Mouse (Mus musculus) liver, embryonic 15.5 days (tissue): ENCODE measurements around the gene Kcp. TPM values are rescaled to one million over a fixed set of nuclear protein-coding genes. Genes with fewer than 3 reads are reported as not detected.

Experiments
- ATAC-seq: fragments of 200-750 bp; cut with Nextera tagmentation; 2 replicates; pipeline ENCODE4 v1.8.0; 2017; ENCODE audit warnings: moderate number of reproducible peaks, mild to moderate bottlenecking, moderate library complexity; ENCODE audit not compliant: insufficient read depth
- H3K27ac ChIP-seq: fragments of 300-500 bp; sonication (generic); replicated peaks from 2 replicates; pipeline ENCODE4 v1.5.1; 2015; ENCODE audit warnings: mild to moderate bottlenecking, inconsistent platforms
- H3K27me3 ChIP-seq: fragments of 300-500 bp; sonication (generic); 2 replicates; pipeline ENCODE4 v1.6.1; 2015; ENCODE audit warnings: mild to moderate bottlenecking, inconsistent platforms
- H3K36me3 ChIP-seq: fragments of 300-500 bp; sonication (generic); replicated peaks from 2 replicates; pipeline ENCODE4 v1.6.1; 2015; ENCODE audit warnings: moderate library complexity, mild to moderate bottlenecking, inconsistent platforms
- H3K4me1 ChIP-seq: fragments of 300-500 bp; sonication (generic); replicated peaks from 2 replicates; pipeline ENCODE4 v1.6.1; 2015; ENCODE audit warnings: inconsistent platforms
- H3K4me2 ChIP-seq: fragments of 300-500 bp; sonication (generic); 2 replicates; pipeline ENCODE4 v1.6.1; 2015; ENCODE audit warnings: moderate library complexity, mild to moderate bottlenecking, inconsistent platforms
- H3K4me3 ChIP-seq: fragments of 300-500 bp; sonication (generic); replicated peaks from 2 replicates; pipeline ENCODE4 v1.5.1; 2015; ENCODE audit warnings: mild to moderate bottlenecking, inconsistent platforms
- H3K9ac ChIP-seq: fragments of 300-500 bp; sonication (generic); 2 replicates; pipeline ENCODE4 v1.6.1; 2015; ENCODE audit warnings: moderate library complexity, mild to moderate bottlenecking, inconsistent platforms
- H3K9me3 ChIP-seq: fragments of 300-500 bp; sonication (generic); replicated peaks from 2 replicates; pipeline ENCODE4 v1.6.1; 2016; ENCODE audit warnings: inconsistent platforms
- WGBS: fragments of 180-500 bp; shearing (Covaris S2); methylation state at CpG from one replicate; pipeline ENCODE4 v1.1.7; 2015; ENCODE audit warnings: mixed read lengths; ENCODE audit not compliant: insufficient replicate concordance; 5-methylcytosine and 5-hydroxymethylcytosine counted together
- polyA plus RNA-seq: library from polyadenylated mRNA; unstranded; fragments of >200 nt; fragmentation: Nextera tagmentation; extraction: Ambion mirVana; gene quantifications from 2 replicates; pipeline ENCODE4 v1.2.1, GENCODE M21; 2015

Kcp gene
- polyA plus RNA-seq, result 1.6 and 2.9 TPM in 2 replicates

- Histone ChIP-seq H3K9me3 (no peaks in the 10 kb centered on the region), H3K27ac (no peak within 1 kb of the TSS), H3K36me3 (no peaks in the 10 kb centered on the region), H3K4me3 (peak within 1 kb of the TSS; percentile 45), H3K4me2 (peak within 1 kb of the TSS; percentile 63), H3K9ac (no peak within 1 kb of the TSS), H3K27me3 (peaks cover 53% of the 10 kb centered on the region), H3K4me1 (peaks cover 11% of the 10 kb centered on the region)
- 0 out of 2 replicates have a peak, but pooled peaks have one; percentile 18 for ATAC-seq
- under 1% methylated on average over 47 of the region's 47 CpGs for WGBS
Measured at GRCm38 (mm10) chr6:29507447-29508309, at the start of gene Kcp. TSS of gene Kcp (minus strand) at chr6:29507952.

DNA sequence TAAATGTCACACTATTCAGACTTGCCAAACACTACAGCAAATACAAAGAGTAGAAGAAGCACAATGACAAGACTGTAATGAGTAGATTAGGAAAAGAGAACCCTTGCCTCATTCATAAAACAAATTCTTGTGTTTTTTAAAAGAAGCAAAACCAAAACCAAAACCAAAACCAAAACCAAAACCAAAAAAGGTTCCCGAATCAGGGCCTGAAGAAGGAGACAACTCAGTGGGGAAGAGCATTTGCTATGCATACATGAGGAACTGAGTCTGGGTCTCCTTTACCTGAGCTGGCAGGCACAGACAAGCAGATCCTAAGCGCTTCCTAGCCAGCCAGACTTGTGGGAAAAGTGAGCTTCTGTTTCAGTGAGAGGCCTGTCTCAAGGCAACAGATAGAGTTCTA, 49.4 kb upstream of the Kcp start:
- H3K9ac ChIP-seq, result no peak overlapping the region
- no peak overlapping the region for H3K27ac ChIP-seq
- no peaks in the 10 kb centered on the region for H3K27me3 ChIP-seq
- no peaks in the 10 kb centered on the region for H3K4me1 ChIP-seq
- WGBS, result 69% methylated on average over 2 of the region's 2 CpGs
- ATAC-seq, result no peak
- no peak overlapping the region for H3K4me3 ChIP-seq
- H3K9me3 ChIP-seq, result no peaks in the 10 kb centered on the region
- H3K4me2 ChIP-seq, result no peak overlapping the region
- H3K36me3 ChIP-seq, result peaks cover 86% of the 10 kb centered on the region

GRCm38 (mm10) chr6:29552526-29552925, 44.8 kb upstream of the Kcp start:
- 84% methylated on average over 2 of the region's 2 CpGs for WGBS
- H3K4me1 ChIP-seq, result no peaks in the 10 kb centered on the region
- no peak overlapping the region for H3K4me2 ChIP-seq
- H3K36me3 ChIP-seq, result peaks cover 85% of the 10 kb centered on the region
- no peak overlapping the region for H3K4me3 ChIP-seq
- H3K9ac ChIP-seq, result no peak overlapping the region
- H3K9me3 ChIP-seq, result no peaks in the 10 kb centered on the region
- no peaks in the 10 kb centered on the region for H3K27me3 ChIP-seq
- ATAC-seq, result no peak
- H3K27ac ChIP-seq, result no peak overlapping the region

DNA sequence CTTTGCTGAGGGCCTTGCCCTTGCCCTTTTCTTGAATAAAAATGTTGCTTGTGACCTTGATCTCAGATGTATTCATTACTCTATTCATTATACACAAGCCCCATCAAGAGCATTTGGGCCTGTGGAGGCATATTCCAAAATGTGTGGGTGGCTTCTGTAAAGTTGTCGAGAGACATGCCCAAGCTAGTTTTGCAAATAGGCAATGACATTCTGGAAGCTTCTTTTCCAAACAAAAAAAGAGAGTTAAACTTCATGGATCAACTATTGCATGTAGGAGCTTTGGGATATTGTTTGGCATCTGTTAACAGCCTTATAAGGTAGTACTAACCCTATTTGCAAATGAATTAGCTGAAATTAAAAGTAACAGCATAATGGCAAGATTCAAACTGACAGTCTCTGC, 40.3 kb upstream of the Kcp start:
- Histone ChIP-seq H3K9me3 (no peaks in the 10 kb centered on the region), H3K4me2 (no peak overlapping the region), H3K9ac (no peak overlapping the region), H3K27me3 (no peaks in the 10 kb centered on the region), H3K4me1 (no peaks in the 10 kb centered on the region), H3K27ac (no peak overlapping the region), H3K4me3 (no peak overlapping the region), H3K36me3 (peaks cover 89% of the 10 kb centered on the region)
- WGBS, result 92% methylated on average over 1 of the region's 1 CpGs
- no peak for ATAC-seq

- Histone ChIP-seq H3K9ac (no peak overlapping the region), H3K36me3 (peaks cover 89% of the 10 kb centered on the region), H3K4me3 (no peak overlapping the region), H3K4me2 (no peak overlapping the region), H3K4me1 (no peaks in the 10 kb centered on the region), H3K27me3 (no peaks in the 10 kb centered on the region), H3K27ac (no peak overlapping the region), H3K9me3 (no peaks in the 10 kb centered on the region)
- ATAC-seq, result no peak
Measured at GRCm38 (mm10) chr6:29547582-29547981, 39.8 kb upstream of the Kcp start.

- ATAC-seq, result no peak
- peaks cover 87% of the 10 kb centered on the region for H3K36me3 ChIP-seq
Measured at GRCm38 (mm10) chr6:29545611-29546010, 37.9 kb upstream of the Kcp start.

GRCm38 (mm10) chr6:29540956-29541355, 33.2 kb upstream of the Kcp start:
- peaks cover 58% of the 10 kb centered on the region for H3K36me3 ChIP-seq
- no peaks in the 10 kb centered on the region for H3K4me1 ChIP-seq
- no peak overlapping the region for H3K9ac ChIP-seq
- no peak overlapping the region for H3K4me3 ChIP-seq
- no peak for ATAC-seq
- no peaks in the 10 kb centered on the region for H3K9me3 ChIP-seq
- no peak overlapping the region for H3K4me2 ChIP-seq
- no peaks in the 10 kb centered on the region for H3K27me3 ChIP-seq
- no peak overlapping the region for H3K27ac ChIP-seq
- 85% methylated on average over 1 of the region's 1 CpGs for WGBS

More at GRCm38 (mm10) chr6:29545611-29546010, 37.9 kb upstream of the Kcp start:
- no peak overlapping the region for H3K4me2 ChIP-seq
- no peaks in the 10 kb centered on the region for H3K4me1 ChIP-seq
- H3K9ac ChIP-seq, result no peak overlapping the region
- no peaks in the 10 kb centered on the region for H3K27me3 ChIP-seq
- H3K4me3 ChIP-seq, result no peak overlapping the region
- H3K27ac ChIP-seq, result no peak overlapping the region
- WGBS, result 78% methylated on average over 2 of the region's 2 CpGs
- H3K9me3 ChIP-seq, result no peaks in the 10 kb centered on the region

DNA sequence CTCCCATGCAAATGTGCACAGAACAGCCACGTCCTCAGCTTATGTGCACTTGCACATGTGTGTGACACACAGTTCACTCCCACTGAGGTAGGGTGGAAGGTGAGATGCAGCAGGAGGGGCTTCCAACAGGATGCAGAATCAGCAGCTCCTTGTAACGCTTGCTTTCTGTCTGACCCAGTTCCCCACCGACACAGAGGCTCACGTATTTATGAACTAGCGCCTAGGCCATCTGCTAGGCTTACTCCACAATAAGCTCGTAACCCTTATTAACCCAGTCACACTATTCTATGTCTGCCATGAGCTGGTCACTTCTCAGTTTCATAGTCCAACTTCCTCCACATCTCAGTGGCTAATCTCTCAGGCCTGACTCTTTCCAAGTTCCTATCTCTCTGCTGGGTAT, 32.5 kb upstream of the Kcp start:
- no peaks in the 10 kb centered on the region for H3K27me3 ChIP-seq
- WGBS, result 76% methylated on average over 6 of the region's 6 CpGs
- no peak overlapping the region for H3K4me3 ChIP-seq
- ATAC-seq, result no peak
- H3K9me3 ChIP-seq, result no peaks in the 10 kb centered on the region
- H3K36me3 ChIP-seq, result peaks cover 53% of the 10 kb centered on the region
- H3K9ac ChIP-seq, result no peak overlapping the region
- no peak overlapping the region for H3K4me2 ChIP-seq
- no peak overlapping the region for H3K27ac ChIP-seq
- no peaks in the 10 kb centered on the region for H3K4me1 ChIP-seq

DNA sequence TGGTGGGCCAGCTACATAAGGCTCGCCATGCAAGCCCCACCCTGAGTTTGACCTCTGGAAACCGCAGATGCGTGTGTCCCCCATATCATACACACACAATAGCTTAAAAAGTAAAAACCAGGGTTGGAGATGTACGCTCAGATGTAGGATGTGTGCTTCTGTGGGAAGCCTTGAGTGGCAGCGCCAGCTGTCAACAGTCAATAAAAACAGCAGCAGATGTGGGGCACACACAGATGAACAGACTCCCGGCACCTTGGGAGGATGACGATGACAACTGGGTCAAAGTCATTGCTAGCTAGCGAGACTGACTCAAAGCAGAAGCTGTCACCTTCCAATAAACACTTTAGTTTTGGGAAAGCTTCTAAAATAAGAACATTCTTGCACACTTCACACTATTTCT, 31.8 kb upstream of the Kcp start:
- WGBS, result 81% methylated on average over 8 of the region's 8 CpGs
- Histone ChIP-seq H3K9ac (no peak overlapping the region), H3K4me3 (no peak overlapping the region), H3K27me3 (no peaks in the 10 kb centered on the region), H3K9me3 (no peaks in the 10 kb centered on the region), H3K36me3 (peaks cover 46% of the 10 kb centered on the region), H3K27ac (no peak overlapping the region), H3K4me2 (no peak overlapping the region), H3K4me1 (no peaks in the 10 kb centered on the region)
- no peak for ATAC-seq

GRCm38 (mm10) chr6:29537221-29537620, 29.5 kb upstream of the Kcp start:
- Histone ChIP-seq H3K4me3 (no peak overlapping the region), H3K27me3 (no peaks in the 10 kb centered on the region), H3K36me3 (peaks cover 23% of the 10 kb centered on the region), H3K27ac (no peak overlapping the region), H3K9me3 (no peaks in the 10 kb centered on the region), H3K4me1 (no peaks in the 10 kb centered on the region), H3K4me2 (no peak overlapping the region), H3K9ac (no peak overlapping the region)
- 67% methylated on average over 3 of the region's 3 CpGs for WGBS
- ATAC-seq, result no peak

DNA sequence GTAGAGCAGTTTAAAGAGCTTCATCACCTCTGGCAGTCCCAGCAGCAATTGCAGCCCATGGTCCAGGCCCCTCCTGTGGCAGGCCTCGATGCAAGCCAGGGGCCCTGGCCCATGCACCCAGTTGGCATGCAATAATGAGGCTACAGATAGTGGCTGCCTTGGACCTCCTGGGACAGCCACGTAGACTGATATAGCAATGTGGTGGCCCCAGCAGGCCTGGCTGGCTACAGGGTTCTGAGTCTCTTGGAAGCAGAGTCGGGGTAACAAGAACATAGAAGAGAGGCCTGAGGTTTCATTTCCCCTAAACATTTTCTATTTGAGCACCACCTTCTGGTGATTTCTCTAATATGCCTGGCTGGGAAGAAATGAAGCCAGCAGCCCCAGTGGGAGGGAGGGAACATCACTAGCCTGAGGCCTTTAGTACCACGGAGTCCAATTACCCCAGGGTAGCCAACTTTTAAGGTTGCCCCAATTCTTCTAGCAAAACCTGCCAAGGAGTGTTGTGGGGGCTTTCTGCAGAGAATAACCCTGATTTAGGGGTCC, 29.0 kb upstream of the Kcp start:
- WGBS, result 63% methylated on average over 4 of the region's 4 CpGs
- ATAC-seq, result no peak
- H3K36me3 ChIP-seq, result peaks cover 18% of the 10 kb centered on the region
- no peak overlapping the region for H3K4me2 ChIP-seq
- H3K4me3 ChIP-seq, result no peak overlapping the region
- H3K27ac ChIP-seq, result no peak overlapping the region
- H3K9ac ChIP-seq, result no peak overlapping the region
- no peaks in the 10 kb centered on the region for H3K27me3 ChIP-seq
- H3K4me1 ChIP-seq, result no peaks in the 10 kb centered on the region
- H3K9me3 ChIP-seq, result no peaks in the 10 kb centered on the region
